Mouse (Mus musculus): Measurements from ENCODE around the gene Ccl7. TPM values are rescaled to one million over a fixed set of nuclear protein-coding genes. Genes with fewer than 3 reads are reported as not detected.

Ccl7 gene
- polyA plus RNA-seq, 1 experiment from 2014 or later = 0.35 TPM

- 33% methylated on average over 6 of the region's 6 CpGs for WGBS (ENCODE audit: insufficient replicate concordance)
- Histone ChIP-seq H3K9ac (ENCODE audit: low read depth, low read length) (no peak overlapping the region), H3K9me3 (replicated peaks; ENCODE audit: control insufficient read depth, low read length) (no peaks in the 10 kb centered on the region), H3K4me1 (ENCODE audit: control insufficient read depth, low read depth, low read length) (no peaks in the 10 kb centered on the region), H3K4me3 (ENCODE audit: low read depth, low read length) (no peak overlapping the region), H3K36me3 (ENCODE audit: control insufficient read depth, insufficient read depth) (no peaks in the 10 kb centered on the region), H3K27ac (ENCODE audit: low read length) (no peak overlapping the region), H3K27me3 (ENCODE audit: control insufficient read depth, insufficient read depth, low read depth, low read length) (no peaks in the 10 kb centered on the region), H3K4me2 (ENCODE audit: low read depth, low read length) (no peak overlapping the region)
- ATAC-seq (ENCODE audit: low read depth) = no peak
Measured at GRCm38 (mm10) chr11:82047746-82048415, 2.4 kb downstream of the Ccl7 start.

GRCm38 (mm10) chr11:82053849-82054248, 8.3 kb downstream of the Ccl7 start:
- H3K4me1 ChIP-seq (ENCODE audit: control insufficient read depth, low read depth, low read length) = no peaks in the 10 kb centered on the region
- 61% methylated on average over 7 of the region's 7 CpGs for WGBS (ENCODE audit: insufficient replicate concordance)
- no peak overlapping the region for H3K27ac ChIP-seq (ENCODE audit: low read length)
- H3K4me3 ChIP-seq (ENCODE audit: low read depth, low read length) = no peak overlapping the region
- H3K36me3 ChIP-seq (ENCODE audit: control insufficient read depth, insufficient read depth) = no peaks in the 10 kb centered on the region
- no peak overlapping the region for H3K4me2 ChIP-seq (ENCODE audit: low read depth, low read length)
- no peaks in the 10 kb centered on the region for H3K9me3 ChIP-seq (replicated peaks; ENCODE audit: control insufficient read depth, low read length)
- H3K27me3 ChIP-seq (ENCODE audit: control insufficient read depth, insufficient read depth, low read depth, low read length) = no peaks in the 10 kb centered on the region
- H3K9ac ChIP-seq (ENCODE audit: low read depth, low read length) = no peak overlapping the region
- ATAC-seq (ENCODE audit: low read depth) = no peak

GRCm38 (mm10) chr11:82057646-82058045, 12.1 kb downstream of the Ccl7 start, which contains the start of gene Ccl11:
Ccl11 (plus strand) TSS chr11:82057823.
- H3K4me3 ChIP-seq (ENCODE audit: low read depth, low read length) = no peak within 1 kb of the TSS
- WGBS (ENCODE audit: insufficient replicate concordance) = 62% methylated on average over 6 of the region's 6 CpGs
- H3K4me2 ChIP-seq (ENCODE audit: low read depth, low read length) = no peak within 1 kb of the TSS
- no peaks in the 10 kb centered on the region for H3K36me3 ChIP-seq (ENCODE audit: control insufficient read depth, insufficient read depth)
- H3K9ac ChIP-seq (ENCODE audit: low read depth, low read length) = no peak within 1 kb of the TSS
- H3K27ac ChIP-seq (ENCODE audit: low read length) = no peak within 1 kb of the TSS
- H3K4me1 ChIP-seq (ENCODE audit: control insufficient read depth, low read depth, low read length) = no peaks in the 10 kb centered on the region
- no peak for ATAC-seq (ENCODE audit: low read depth)
- no peaks in the 10 kb centered on the region for H3K27me3 ChIP-seq (ENCODE audit: control insufficient read depth, insufficient read depth, low read depth, low read length)
- H3K9me3 ChIP-seq (replicated peaks; ENCODE audit: control insufficient read depth, low read length) = no peaks in the 10 kb centered on the region

DNA sequence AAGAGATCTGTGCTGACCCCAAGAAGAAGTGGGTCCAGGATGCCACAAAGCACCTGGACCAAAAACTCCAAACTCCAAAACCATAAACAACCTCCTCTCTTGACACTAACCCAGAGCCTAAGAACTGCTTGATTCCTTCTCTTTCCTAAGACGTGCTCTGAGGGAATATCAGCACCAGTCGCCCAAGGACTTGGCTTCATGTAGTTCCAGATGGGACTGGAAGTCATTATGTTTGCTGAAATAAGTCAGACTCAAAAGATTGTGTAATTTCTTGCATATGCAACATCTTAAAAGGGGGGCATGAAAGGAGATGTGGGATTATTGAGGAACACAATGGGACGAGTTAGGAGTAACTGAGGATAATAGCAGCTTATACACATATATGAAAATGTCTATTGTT, 16.7 kb downstream of the Ccl7 start:
- H3K27me3 ChIP-seq (ENCODE audit: control insufficient read depth, insufficient read depth, low read depth, low read length) = no peaks in the 10 kb centered on the region
- no peak for ATAC-seq (ENCODE audit: low read depth)
- no peak overlapping the region for H3K27ac ChIP-seq (ENCODE audit: low read length)
- H3K4me3 ChIP-seq (ENCODE audit: low read depth, low read length) = no peak overlapping the region
- no peaks in the 10 kb centered on the region for H3K9me3 ChIP-seq (replicated peaks; ENCODE audit: control insufficient read depth, low read length)
- 49% methylated on average over 3 of the region's 3 CpGs for WGBS (ENCODE audit: insufficient replicate concordance)
- H3K4me1 ChIP-seq (ENCODE audit: control insufficient read depth, low read depth, low read length) = no peaks in the 10 kb centered on the region
- H3K4me2 ChIP-seq (ENCODE audit: low read depth, low read length) = no peak overlapping the region
- no peaks in the 10 kb centered on the region for H3K36me3 ChIP-seq (ENCODE audit: control insufficient read depth, insufficient read depth)
- no peak overlapping the region for H3K9ac ChIP-seq (ENCODE audit: low read depth, low read length)

GRCm38 (mm10) chr11:82063454-82063853, 17.9 kb downstream of the Ccl7 start:
- Histone ChIP-seq H3K27me3 (ENCODE audit: control insufficient read depth, insufficient read depth, low read depth, low read length) (no peaks in the 10 kb centered on the region), H3K36me3 (ENCODE audit: control insufficient read depth, insufficient read depth) (no peaks in the 10 kb centered on the region), H3K4me1 (ENCODE audit: control insufficient read depth, low read depth, low read length) (no peaks in the 10 kb centered on the region), H3K4me3 (ENCODE audit: low read depth, low read length) (no peak overlapping the region), H3K27ac (ENCODE audit: low read length) (no peak overlapping the region), H3K9ac (ENCODE audit: low read depth, low read length) (no peak overlapping the region), H3K9me3 (replicated peaks; ENCODE audit: control insufficient read depth, low read length) (no peaks in the 10 kb centered on the region), H3K4me2 (ENCODE audit: low read depth, low read length) (no peak overlapping the region)
- WGBS (ENCODE audit: insufficient replicate concordance) = 46% methylated on average over 2 of the region's 2 CpGs
- ATAC-seq (ENCODE audit: low read depth) = peak; percentile 47

DNA sequence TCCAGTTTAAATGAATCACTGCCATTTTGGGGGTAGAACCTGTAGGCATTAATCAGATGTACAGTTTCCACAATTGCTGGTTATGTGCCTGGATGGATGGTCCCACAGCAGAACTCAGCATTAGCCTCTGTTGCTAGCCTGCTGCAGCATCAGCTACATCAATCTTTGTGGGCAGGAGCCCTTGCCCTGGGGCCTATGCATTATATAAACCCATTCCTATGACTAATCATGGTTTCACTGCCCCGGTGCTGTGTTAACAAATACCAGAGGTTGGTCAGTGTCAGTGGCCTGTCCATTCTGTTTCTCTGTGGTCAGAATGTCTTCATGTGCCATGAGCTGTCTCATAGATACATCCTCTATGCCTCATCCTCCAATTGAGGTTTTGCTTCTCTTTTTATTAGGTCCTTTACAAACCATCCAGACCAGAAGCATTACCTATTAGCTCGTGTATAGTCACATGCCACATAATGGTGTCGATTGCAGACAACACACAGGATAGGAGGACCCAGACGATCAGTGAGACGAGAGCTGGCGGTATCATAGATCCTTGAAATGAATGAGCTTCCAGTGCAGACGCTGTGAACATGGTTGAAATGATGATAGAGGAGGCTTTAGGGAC, 21.6 kb downstream of the Ccl7 start:
- 59% methylated on average over 7 of the region's 7 CpGs for WGBS (ENCODE audit: insufficient replicate concordance)

DNA sequence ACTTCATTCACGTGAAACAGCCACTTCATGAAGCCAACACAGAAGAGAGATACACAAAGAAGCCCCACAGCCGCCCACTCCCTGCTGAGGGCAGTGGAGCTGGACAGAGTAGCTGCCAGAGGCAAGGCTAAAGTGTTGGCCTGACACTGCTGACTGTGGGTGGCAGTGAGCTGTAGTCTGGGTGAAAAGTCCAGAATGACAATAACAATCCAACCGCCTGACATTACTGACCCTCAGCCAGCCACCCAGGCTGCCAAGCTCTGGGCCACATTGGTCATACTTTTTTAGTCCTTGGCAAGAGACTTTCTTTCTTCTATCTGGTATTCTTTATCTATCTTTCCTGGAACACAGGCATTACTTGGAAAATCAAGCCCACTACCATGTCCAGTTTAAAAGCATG, 25.6 kb downstream of the Ccl7 start:
- Histone ChIP-seq H3K27ac (ENCODE audit: low read length) (no peak overlapping the region), H3K27me3 (ENCODE audit: control insufficient read depth, insufficient read depth, low read depth, low read length) (no peaks in the 10 kb centered on the region), H3K9ac (ENCODE audit: low read depth, low read length) (no peak overlapping the region), H3K4me1 (ENCODE audit: control insufficient read depth, low read depth, low read length) (no peaks in the 10 kb centered on the region), H3K4me3 (ENCODE audit: low read depth, low read length) (no peak overlapping the region), H3K4me2 (ENCODE audit: low read depth, low read length) (no peak overlapping the region), H3K9me3 (replicated peaks; ENCODE audit: control insufficient read depth, low read length) (no peaks in the 10 kb centered on the region), H3K36me3 (ENCODE audit: control insufficient read depth, insufficient read depth) (no peaks in the 10 kb centered on the region)
- WGBS (ENCODE audit: insufficient replicate concordance) = 52% methylated on average over 3 of the region's 3 CpGs
- no peak for ATAC-seq (ENCODE audit: low read depth)

More for the DNA sequence above, 21.6 kb downstream of the Ccl7 start:
- Histone ChIP-seq H3K9ac (ENCODE audit: low read depth, low read length) (no peak overlapping the region), H3K27ac (ENCODE audit: low read length) (no peak overlapping the region), H3K9me3 (replicated peaks; ENCODE audit: control insufficient read depth, low read length) (no peaks in the 10 kb centered on the region), H3K4me1 (ENCODE audit: control insufficient read depth, low read depth, low read length) (no peaks in the 10 kb centered on the region), H3K4me2 (ENCODE audit: low read depth, low read length) (no peak overlapping the region), H3K36me3 (ENCODE audit: control insufficient read depth, insufficient read depth) (no peaks in the 10 kb centered on the region), H3K4me3 (ENCODE audit: low read depth, low read length) (no peak overlapping the region), H3K27me3 (ENCODE audit: control insufficient read depth, insufficient read depth, low read depth, low read length) (no peaks in the 10 kb centered on the region)
- no peak for ATAC-seq (ENCODE audit: low read depth)

GRCm38 (mm10) chr11:82072374-82072773, 26.9 kb downstream of the Ccl7 start:
- Histone ChIP-seq H3K4me2 (ENCODE audit: low read depth, low read length) (no peak overlapping the region), H3K9ac (ENCODE audit: low read depth, low read length) (no peak overlapping the region), H3K27me3 (ENCODE audit: control insufficient read depth, insufficient read depth, low read depth, low read length) (no peaks in the 10 kb centered on the region), H3K9me3 (replicated peaks; ENCODE audit: control insufficient read depth, low read length) (no peaks in the 10 kb centered on the region), H3K27ac (ENCODE audit: low read length) (no peak overlapping the region), H3K36me3 (ENCODE audit: control insufficient read depth, insufficient read depth) (no peaks in the 10 kb centered on the region), H3K4me3 (ENCODE audit: low read depth, low read length) (no peak overlapping the region), H3K4me1 (ENCODE audit: control insufficient read depth, low read depth, low read length) (no peaks in the 10 kb centered on the region)
- 33% methylated on average over 1 of the region's 1 CpGs for WGBS (ENCODE audit: insufficient replicate concordance)
- ATAC-seq (ENCODE audit: low read depth) = no peak

GRCm38 (mm10) chr11:82072984-82073383, 27.5 kb downstream of the Ccl7 start:
- 37% methylated on average over 3 of the region's 3 CpGs for WGBS (ENCODE audit: insufficient replicate concordance)
- no peaks in the 10 kb centered on the region for H3K9me3 ChIP-seq (replicated peaks; ENCODE audit: control insufficient read depth, low read length)
- no peaks in the 10 kb centered on the region for H3K27me3 ChIP-seq (ENCODE audit: control insufficient read depth, insufficient read depth, low read depth, low read length)
- H3K27ac ChIP-seq (ENCODE audit: low read length) = no peak overlapping the region
- H3K36me3 ChIP-seq (ENCODE audit: control insufficient read depth, insufficient read depth) = no peaks in the 10 kb centered on the region
- no peak overlapping the region for H3K9ac ChIP-seq (ENCODE audit: low read depth, low read length)
- no peaks in the 10 kb centered on the region for H3K4me1 ChIP-seq (ENCODE audit: control insufficient read depth, low read depth, low read length)
- no peak for ATAC-seq (ENCODE audit: low read depth)
- H3K4me3 ChIP-seq (ENCODE audit: low read depth, low read length) = no peak overlapping the region
- no peak overlapping the region for H3K4me2 ChIP-seq (ENCODE audit: low read depth, low read length)
